In genomic region chr9:70847627-70848051, GRCm38 (mm10) we compare ENCODE assay signal across 8 mouse cellular contexts.
DNase-seq lines count a peak whose midpoint lies in the region; ATAC-seq and TF ChIP-seq lines count a peak whose summit lies in the region.

No protein-coding gene starts in this region.

- H3K9me3 ChIP-seq in kidney, embryonic 14.5 days (ENCODE audit: control insufficient read depth, low read length), result no peaks in the 10 kb centered on the region
- H3K9me3 ChIP-seq in heart, embryonic 13.5 days, result no peaks in the 10 kb centered on the region
- H3K9me3 ChIP-seq in liver, embryonic 15.5 days (replicated peaks), result no peaks in the 10 kb centered on the region

- no peak overlapping the region for H3K4me3 ChIP-seq in kidney, embryonic 14.5 days (ENCODE audit: low read length)
- no peak overlapping the region for H3K4me3 ChIP-seq in kidney, adult 2 months (ENCODE audit: insufficient read depth, low read depth, low read length)
- H3K4me3 ChIP-seq in bone marrow, adult 2 months (replicated peaks; ENCODE audit: control insufficient read depth, low read depth, low read length), result no peak overlapping the region
- peak overlapping the region; percentile 31 for H3K4me3 ChIP-seq in heart, embryonic 13.5 days
- H3K4me3 ChIP-seq in liver, embryonic 15.5 days (replicated peaks), result peak overlapping the region; percentile 46

- ATAC-seq in kidney, embryonic 14.5 days (ENCODE audit: low FRiP score, low TSS enrichment), result 0 out of 2 replicates have a peak, but pooled peaks have one; percentile 35
- no peak for ATAC-seq in heart, embryonic 13.5 days (ENCODE audit: extremely low read depth, insufficient number of reproducible peaks, low FRiP score, low TSS enrichment)
- peak; percentile 91 for ATAC-seq in liver, embryonic 15.5 days (ENCODE audit: insufficient read depth)

- no peak for DNase-seq in kidney, adult 2 months
- peak; percentile 68 to 69 for DNase-seq in spleen, postnatal 10 days (ENCODE audit: low spot score in 2 of 2)
- no peak for DNase-seq in cerebellum, adult 9-11 months
- DNase-seq in adrenal gland, postnatal 4 days (ENCODE audit: low spot score in 2 of 2), result no peak

- H3K27ac ChIP-seq in kidney, embryonic 14.5 days (ENCODE audit: low read depth, low read length), result peak overlapping the region; percentile 56; the same call in 1 of the 2 replicates
- H3K27ac ChIP-seq in kidney, adult 2 months (ENCODE audit: insufficient read depth, low read depth, low read length), result no peak overlapping the region; the same call in 1 of the 2 replicates
- H3K27ac ChIP-seq in bone marrow, adult 2 months (ENCODE audit: control insufficient read depth, insufficient read depth, low read depth, low read length, poor library complexity), result peak overlapping the region; percentile 5
- peak overlapping the region; percentile 71 for H3K27ac ChIP-seq in heart, embryonic 13.5 days (replicated peaks)
- peak overlapping the region; percentile 91 for H3K27ac ChIP-seq in liver, embryonic 15.5 days (replicated peaks)

- peaks cover 15% of the 10 kb centered on the region; the same call in 1 of the 2 replicates for H3K4me1 ChIP-seq in kidney, embryonic 14.5 days (ENCODE audit: control insufficient read depth, insufficient read depth, low read length)
- no peaks in the 10 kb centered on the region for H3K4me1 ChIP-seq in kidney, adult 2 months (ENCODE audit: control insufficient read depth, insufficient read depth, low read length)
- H3K4me1 ChIP-seq in bone marrow, adult 2 months (ENCODE audit: control insufficient read depth, insufficient read depth, low read length), result peaks cover 5% of the 10 kb centered on the region; the same call in 1 of the 2 replicates
- peaks cover 18% of the 10 kb centered on the region for H3K4me1 ChIP-seq in heart, embryonic 13.5 days
- H3K4me1 ChIP-seq in liver, embryonic 15.5 days (replicated peaks), result peaks cover 64% of the 10 kb centered on the region

- no peaks in the 10 kb centered on the region for H3K27me3 ChIP-seq in kidney, embryonic 14.5 days (ENCODE audit: control insufficient read depth, insufficient read depth, low read length)
- no peaks in the 10 kb centered on the region for H3K27me3 ChIP-seq in kidney, adult 2 months (replicated peaks; ENCODE audit: control insufficient read depth, insufficient read depth, low read length)
- no peaks in the 10 kb centered on the region for H3K27me3 ChIP-seq in heart, embryonic 13.5 days (replicated peaks)
- H3K27me3 ChIP-seq in liver, embryonic 15.5 days, result no peaks in the 10 kb centered on the region

- 32% methylated on average over 8 of the region's 8 CpGs for WGBS in kidney, embryonic 14.5 days
- WGBS in kidney, adult 2 months, result 56% methylated on average over 8 of the region's 8 CpGs
- WGBS in bone marrow, adult 2 months, result 11% methylated on average over 8 of the region's 8 CpGs
- WGBS in heart, embryonic 13.5 days, result 11% methylated on average over 8 of the region's 8 CpGs
- WGBS in liver, embryonic 15.5 days (ENCODE audit: insufficient replicate concordance), result 10% methylated on average over 8 of the region's 8 CpGs

- TF ChIP-seq POLR2A in kidney, adult 2 months (IDR thresholded peaks at IDR 0.05; ENCODE audit: low read depth, low read length), result no peak
- TF ChIP-seq POLR2A in bone marrow, adult 2 months (IDR thresholded peaks at IDR 0.05; ENCODE audit: borderline replicate concordance, control insufficient read depth, low read depth, low read length), result no peak

- H3K36me3 ChIP-seq in kidney, embryonic 14.5 days (ENCODE audit: control insufficient read depth, insufficient read depth, low read length), result no peaks in the 10 kb centered on the region
- no peaks in the 10 kb centered on the region for H3K36me3 ChIP-seq in kidney, adult 2 months (ENCODE audit: control insufficient read depth, insufficient read depth, low read length)
- H3K36me3 ChIP-seq in heart, embryonic 13.5 days, result no peaks in the 10 kb centered on the region
- no peaks in the 10 kb centered on the region for H3K36me3 ChIP-seq in liver, embryonic 15.5 days (replicated peaks)

- 0 out of 2 replicates have a peak overlapping the region, but pooled peaks have one; percentile 8 for H3K4me2 ChIP-seq in kidney, embryonic 14.5 days (replicated peaks; ENCODE audit: low read depth, low read length)
- H3K4me2 ChIP-seq in heart, embryonic 13.5 days, result peak overlapping the region; percentile 52
- peak overlapping the region; percentile 80 for H3K4me2 ChIP-seq in liver, embryonic 15.5 days

- H3K9ac ChIP-seq in kidney, embryonic 14.5 days (ENCODE audit: low read depth, low read length), result no peak overlapping the region
- peak overlapping the region; percentile 64 for H3K9ac ChIP-seq in heart, embryonic 13.5 days
- peak overlapping the region; percentile 57 for H3K9ac ChIP-seq in liver, embryonic 15.5 days

- no peak for TF ChIP-seq CTCF in kidney, adult 2 months (conservative IDR thresholded peaks at IDR 0.05; ENCODE audit: insufficient read depth, insufficient read length, low read depth, low read length)
- no peak for TF ChIP-seq CTCF in bone marrow, adult 2 months (IDR thresholded peaks at IDR 0.05; ENCODE audit: control insufficient read depth, insufficient read depth, low read length)

Comparison
In these comparisons a context has a peak if more than half of its experiments do, and no peak if none do; other contexts are left out.
1. H3K4me2 ChIP-seq: peak in every context shown above with its lines; median percentile 80 in liver, embryonic 15.5 days; 52 in heart, embryonic 13.5 days; 8 in kidney, embryonic 14.5 days.
2. H3K4me3 ChIP-seq: peak in heart, embryonic 13.5 days (single experiment) and liver, embryonic 15.5 days (single experiment); none in kidney, embryonic 14.5 days (single experiment), kidney, adult 2 months (single experiment) and bone marrow, adult 2 months (single experiment).
3. DNase-seq: peak in spleen, postnatal 10 days (2 of 2); none in kidney, adult 2 months (single experiment), cerebellum, adult 9-11 months (single experiment) and adrenal gland, postnatal 4 days (0 of 2).